Mouse (Mus musculus) natural killer cell, adult 2 months (primary cell): Measurements from ENCODE around the gene Olfr981.
"Not testable (repeated sequence)": the region's sequence is repeated elsewhere in the genome, so short reads cannot be mapped to it uniquely, and the experiment has no call there.

Experiments used
- DNase-seq, 2 experiments: peaks; one replicate each; pipeline ENCODE4 v3.0.0; 2022; ENCODE audit warnings: low spot score in 2 of 2

The Olfr981 gene

DNA sequence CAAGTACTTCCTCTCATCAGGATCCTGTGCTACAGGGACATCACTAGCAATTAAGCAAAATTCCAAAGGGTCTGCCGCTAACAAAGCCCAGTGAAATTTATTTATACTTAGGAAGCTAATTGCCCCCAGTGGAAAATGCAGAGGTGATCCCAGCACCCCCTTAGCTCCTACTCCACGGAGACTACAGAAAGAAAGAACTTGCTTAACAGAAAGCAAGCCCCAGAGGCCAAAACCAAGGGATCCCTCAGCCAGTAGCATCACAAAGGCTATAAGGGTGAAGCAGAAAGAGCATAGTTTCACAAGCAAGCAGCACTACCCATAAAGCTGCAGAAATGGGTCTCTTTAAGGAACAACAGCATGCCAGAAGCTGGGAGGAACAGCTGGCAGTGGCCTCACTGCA, at the start of gene Olfr981:
Gene Olfr981, plus strand, starts transcription at position 301 of the 400 bp plus-strand sequence.
- DNase-seq: no peak

GRCm38 (mm10) chr9:39976581-39977145, 44.6 kb upstream of the Olfr981 start:
- not testable (repeated sequence) for DNase-seq

- DNase-seq: no peak
Measured at GRCm38 (mm10) chr9:39991813-39992212, 29.5 kb upstream of the Olfr981 start, which contains the start of gene Olfr978. Olfr978 (plus strand) TSS chr9:39992113.

- DNase-seq: no peak
Measured at GRCm38 (mm10) chr9:40003365-40003764, 17.9 kb upstream of the Olfr981 start, which contains the start of gene Olfr979. Olfr979 (minus strand) TSS chr9:40003465.

GRCm38 (mm10) chr9:40009482-40009881, 11.8 kb upstream of the Olfr981 start, which contains the start of gene Olfr980:
Olfr980 (minus strand) TSS chr9:40009582.
- DNase-seq: no peak

GRCm38 (mm10) chr9:40050138-40050537, 28.9 kb downstream of the Olfr981 start:
- no peak for DNase-seq

GRCm38 (mm10) chr9:40073529-40073928, 52.3 kb downstream of the Olfr981 start, which contains the start of gene Olfr982:
Olfr982 (plus strand) TSS chr9:40073829.
- DNase-seq: no peak
